21 mouse cellular contexts compared by ENCODE assay signal in genomic region chr16:13557784-13558183, GRCm38 (mm10).
DNase-seq lines count a peak whose midpoint lies in the region; ATAC-seq and TF ChIP-seq lines count a peak whose summit lies in the region.
"Had no signal": no experiment of that assay in that cellular context is flagged by ENCODE, and none has a peak within 500 bp of the region (broad histone marks: within the 10 kb centered on the region; RNA-seq: fewer than 3 reads in every experiment).

No protein-coding gene starts in this region.

- DNase-seq in embryonic facial prominence, embryonic 14.5 days (ENCODE audit: low spot score) = peak; percentile 35
- DNase-seq in embryonic facial prominence, embryonic 10.5 days (ENCODE audit: low spot score) = no peak
- peak; percentile 51 for DNase-seq in midbrain, embryonic 11.5 days (ENCODE audit: low spot score, missing footprints)
- DNase-seq in midbrain, postnatal 0 days (ENCODE audit: low spot score) = no peak
- no peak for DNase-seq in embryo, embryonic 10 days (ENCODE audit: low spot score)
- DNase-seq: adrenal gland, postnatal 10 days; B cell, adult 2 months; cerebellum, adult 8-10 months; cerebellum, postnatal 14 days; gastrocnemius, postnatal 10 days; kidney, adult 8-10 months had no signal

- no peaks in the 10 kb centered on the region for H3K9me3 ChIP-seq in embryonic facial prominence, embryonic 14.5 days (ENCODE audit: control insufficient read depth, low read length)
- H3K9me3 ChIP-seq in embryonic facial prominence, embryonic 10.5 days = no peaks in the 10 kb centered on the region
- no peaks in the 10 kb centered on the region for H3K9me3 ChIP-seq in heart, embryonic 14.5 days (ENCODE audit: control insufficient read depth, low read length)
- H3K9me3 ChIP-seq in heart, embryonic 12.5 days (replicated peaks) = peaks cover 2% of the 10 kb centered on the region; the same call in 1 of the 2 replicates
- no peaks in the 10 kb centered on the region for H3K9me3 ChIP-seq in midbrain, embryonic 11.5 days (ENCODE audit: control insufficient read depth, low read length)
- H3K9me3 ChIP-seq in midbrain, postnatal 0 days (ENCODE audit: low read length) = no peaks in the 10 kb centered on the region
- H3K9me3 ChIP-seq: embryonic facial prominence, embryonic 13.5 days; forebrain, embryonic 15.5 days; G1E; hindbrain, embryonic 12.5 days had no signal

- H3K27me3 ChIP-seq in embryonic facial prominence, embryonic 14.5 days (replicated peaks; ENCODE audit: control insufficient read depth, insufficient read depth, low read length) = no peaks in the 10 kb centered on the region
- H3K27me3 ChIP-seq in embryonic facial prominence, embryonic 10.5 days (replicated peaks; ENCODE audit: low read depth, poor library complexity, severe bottlenecking) = no peaks in the 10 kb centered on the region
- H3K27me3 ChIP-seq in heart, embryonic 14.5 days (ENCODE audit: control insufficient read depth, insufficient read depth, low read length) = no peaks in the 10 kb centered on the region
- H3K27me3 ChIP-seq in heart, embryonic 12.5 days (replicated peaks) = no peaks in the 10 kb centered on the region
- H3K27me3 ChIP-seq in midbrain, embryonic 11.5 days (ENCODE audit: control insufficient read depth, insufficient read depth, low read length) = no peaks in the 10 kb centered on the region
- H3K27me3 ChIP-seq in midbrain, postnatal 0 days (ENCODE audit: insufficient read depth, low read length) = no peaks in the 10 kb centered on the region
- H3K27me3 ChIP-seq: embryonic facial prominence, embryonic 13.5 days; forebrain, embryonic 15.5 days; hindbrain, embryonic 12.5 days had no signal

- 44% methylated on average over 2 of the region's 2 CpGs for WGBS in embryonic facial prominence, embryonic 14.5 days
- 72% methylated on average over 2 of the region's 2 CpGs for WGBS in embryonic facial prominence, embryonic 10.5 days
- WGBS in heart, embryonic 14.5 days = 38% methylated on average over 2 of the region's 2 CpGs
- 67% methylated on average over 2 of the region's 2 CpGs for WGBS in heart, embryonic 12.5 days
- WGBS in midbrain, embryonic 11.5 days = 89% methylated on average over 2 of the region's 2 CpGs
- 76% methylated on average over 2 of the region's 2 CpGs for WGBS in midbrain, postnatal 0 days

- TF ChIP-seq CTCF in midbrain, postnatal 0 days (IDR thresholded peaks at IDR 0.05) = no peak

- no peak for ATAC-seq in embryonic facial prominence, embryonic 14.5 days (ENCODE audit: low read depth)
- ATAC-seq in heart, embryonic 14.5 days (ENCODE audit: insufficient number of reproducible peaks, insufficient read depth, low FRiP score, low read depth) = no peak
- no peak for ATAC-seq in heart, embryonic 12.5 days (ENCODE audit: insufficient number of reproducible peaks, low FRiP score)
- ATAC-seq in midbrain, embryonic 11.5 days (ENCODE audit: low FRiP score) = no peak
- ATAC-seq in midbrain, postnatal 0 days (ENCODE audit: low FRiP score) = no peak
- ATAC-seq: CD4-positive, CD25-positive, alpha-beta regulatory T cell, adult 4 months; forebrain, embryonic 15.5 days; hindbrain, embryonic 16.5 days; inflammation-experienced regulatory T-cells, adult 6 months; intestine, postnatal 0 days had no signal

- no peak overlapping the region for H3K9ac ChIP-seq in embryonic facial prominence, embryonic 14.5 days (ENCODE audit: low read depth, low read length)
- peak overlapping the region; percentile 27; the same call in 1 of the 2 replicates for H3K9ac ChIP-seq in heart, embryonic 14.5 days (ENCODE audit: low read length)
- H3K9ac ChIP-seq in heart, embryonic 12.5 days = no peak overlapping the region
- H3K9ac ChIP-seq in midbrain, embryonic 11.5 days (ENCODE audit: low read length) = no peak overlapping the region
- no peak overlapping the region for H3K9ac ChIP-seq in midbrain, postnatal 0 days (replicated peaks; ENCODE audit: low read length, poor library complexity, severe bottlenecking)
- H3K9ac ChIP-seq: embryonic facial prominence, embryonic 13.5 days; forebrain, embryonic 15.5 days; hindbrain, embryonic 12.5 days had no signal

- no peaks in the 10 kb centered on the region for H3K36me3 ChIP-seq in embryonic facial prominence, embryonic 14.5 days (ENCODE audit: control insufficient read depth, insufficient read depth, low read length)
- peaks cover 17% of the 10 kb centered on the region for H3K36me3 ChIP-seq in embryonic facial prominence, embryonic 10.5 days (replicated peaks)
- H3K36me3 ChIP-seq in heart, embryonic 14.5 days (ENCODE audit: control insufficient read depth, insufficient read depth, low read length) = 0 out of 2 replicates have a peak, but pooled peaks cover 5% of the 10 kb centered on the region
- peaks cover 22% of the 10 kb centered on the region; the same call in 1 of the 2 replicates for H3K36me3 ChIP-seq in heart, embryonic 12.5 days
- H3K36me3 ChIP-seq in midbrain, embryonic 11.5 days (ENCODE audit: control insufficient read depth, insufficient read depth, low read length) = no peaks in the 10 kb centered on the region
- H3K36me3 ChIP-seq in midbrain, postnatal 0 days (ENCODE audit: insufficient read depth, low read length) = peaks cover 3% of the 10 kb centered on the region; the same call in 1 of the 2 replicates
- H3K36me3 ChIP-seq: forebrain, embryonic 15.5 days had no signal

- H3K4me3 ChIP-seq in embryonic facial prominence, embryonic 14.5 days (ENCODE audit: low read depth, low read length) = no peak overlapping the region
- no peak overlapping the region for H3K4me3 ChIP-seq in embryonic facial prominence, embryonic 10.5 days
- H3K4me3 ChIP-seq in heart, embryonic 14.5 days (ENCODE audit: control insufficient read depth in 1 of 2, insufficient read depth in 1 of 2, low read depth in 1 of 2, low read length in 2 of 2) = no peak overlapping the region
- H3K4me3 ChIP-seq in heart, embryonic 12.5 days = no peak overlapping the region
- no peak overlapping the region for H3K4me3 ChIP-seq in midbrain, embryonic 11.5 days (ENCODE audit: low read depth, low read length)
- no peak overlapping the region for H3K4me3 ChIP-seq in midbrain, postnatal 0 days (ENCODE audit: low read depth, low read length)
- H3K4me3 ChIP-seq: embryonic facial prominence, embryonic 13.5 days; forebrain, embryonic 15.5 days; hindbrain, embryonic 12.5 days had no signal

- peaks cover 8% of the 10 kb centered on the region; the same call in 1 of the 2 replicates for H3K4me1 ChIP-seq in embryonic facial prominence, embryonic 14.5 days (ENCODE audit: control insufficient read depth, insufficient read depth, low read length)
- H3K4me1 ChIP-seq in embryonic facial prominence, embryonic 10.5 days = no peaks in the 10 kb centered on the region
- peaks cover 7 to 10% of the 10 kb centered on the region in 2 experiments for H3K4me1 ChIP-seq in heart, embryonic 14.5 days (ENCODE audit: control insufficient read depth in 2 of 2, insufficient read depth in 2 of 2, low read length in 2 of 2)
- H3K4me1 ChIP-seq in heart, embryonic 12.5 days (replicated peaks) = peaks cover 9% of the 10 kb centered on the region; the same call in 1 of the 2 replicates
- H3K4me1 ChIP-seq in midbrain, embryonic 11.5 days (ENCODE audit: control insufficient read depth, insufficient read depth, low read length) = no peaks in the 10 kb centered on the region
- H3K4me1 ChIP-seq in midbrain, postnatal 0 days (ENCODE audit: insufficient read depth, low read length) = no peaks in the 10 kb centered on the region
- H3K4me1 ChIP-seq: hindbrain, embryonic 12.5 days had no signal

- H3K27ac ChIP-seq in embryonic facial prominence, embryonic 14.5 days (replicated peaks; ENCODE audit: low read depth, low read length) = no peak overlapping the region
- no peak overlapping the region for H3K27ac ChIP-seq in embryonic facial prominence, embryonic 10.5 days (replicated peaks)
- H3K27ac ChIP-seq in heart, embryonic 14.5 days (replicated peaks in 1 of 2; ENCODE audit: control insufficient read depth in 1 of 2, insufficient read depth in 1 of 2, low read depth in 2 of 2, low read length in 2 of 2) = peak overlapping the region; percentile 37 to 47; a peak in 3 of 4 replicates
- H3K27ac ChIP-seq in heart, embryonic 12.5 days (ENCODE audit: poor library complexity, severe bottlenecking) = no peak overlapping the region
- H3K27ac ChIP-seq in midbrain, embryonic 11.5 days (ENCODE audit: low read depth, low read length) = no peak overlapping the region
- H3K27ac ChIP-seq in midbrain, postnatal 0 days (ENCODE audit: low read depth, low read length) = no peak overlapping the region
- H3K27ac ChIP-seq: embryonic facial prominence, embryonic 13.5 days; forebrain, embryonic 15.5 days; hindbrain, embryonic 12.5 days had no signal

- no peak overlapping the region for H3K4me2 ChIP-seq in embryonic facial prominence, embryonic 14.5 days (ENCODE audit: low read depth, low read length)
- peak overlapping the region; percentile 40 for H3K4me2 ChIP-seq in heart, embryonic 14.5 days (ENCODE audit: low read length)
- H3K4me2 ChIP-seq in heart, embryonic 12.5 days = no peak overlapping the region
- H3K4me2 ChIP-seq in midbrain, embryonic 11.5 days = no peak overlapping the region
- H3K4me2 ChIP-seq in midbrain, postnatal 0 days (ENCODE audit: low read depth, low read length, poor library complexity, severe bottlenecking) = no peak overlapping the region
- H3K4me2 ChIP-seq: embryonic facial prominence, embryonic 13.5 days; forebrain, embryonic 15.5 days; hindbrain, embryonic 12.5 days had no signal

Comparison
In these comparisons a context has a peak if more than half of its experiments do, and no peak if none do; other contexts are left out.
1. DNase-seq: peak in embryonic facial prominence, embryonic 14.5 days (single experiment) and midbrain, embryonic 11.5 days (single experiment); none in embryonic facial prominence, embryonic 10.5 days (single experiment), midbrain, postnatal 0 days (single experiment) and embryo, embryonic 10 days (single experiment).
2. H3K27ac ChIP-seq: peak in heart, embryonic 14.5 days (2 of 2); none in embryonic facial prominence, embryonic 14.5 days (single experiment), embryonic facial prominence, embryonic 10.5 days (single experiment), heart, embryonic 12.5 days (single experiment), midbrain, embryonic 11.5 days (single experiment) and midbrain, postnatal 0 days (single experiment).